Mouse (Mus musculus): ENCODE data around the gene Soat1. TPM values are rescaled to one million over a fixed set of nuclear protein-coding genes. Genes with fewer than 3 reads are reported as not detected.
"Not testable (repeated sequence)": the region's sequence is repeated elsewhere in the genome, so short reads cannot be mapped to it uniquely, and the experiment has no call there.

Gene Soat1
- polyA plus RNA-seq, 1 experiment from 2014 or later, result 12.6 TPM

GRCm38 (mm10) chr1:156422856-156423255, 51.3 kb downstream of the Soat1 start:
- H3K9ac ChIP-seq (ENCODE audit: low read depth, low read length), result no peak overlapping the region
- no peaks in the 10 kb centered on the region for H3K36me3 ChIP-seq (ENCODE audit: control insufficient read depth, insufficient read depth, low read length)
- H3K9me3 ChIP-seq (ENCODE audit: control insufficient read depth, low read length), result no peaks in the 10 kb centered on the region
- no peak overlapping the region for H3K4me2 ChIP-seq (ENCODE audit: low read length)
- no peaks in the 10 kb centered on the region; the same call in 1 of the 2 replicates for H3K4me1 ChIP-seq (ENCODE audit: control insufficient read depth, insufficient read depth, low read depth, low read length)
- no peak overlapping the region for H3K4me3 ChIP-seq (ENCODE audit: low read length)
- no peak overlapping the region for H3K27ac ChIP-seq (ENCODE audit: low read depth, low read length)
- no peaks in the 10 kb centered on the region for H3K27me3 ChIP-seq (replicated peaks; ENCODE audit: control insufficient read depth, insufficient read depth, low read length)
- ATAC-seq, result no peak
- WGBS, result 76% methylated on average over 6 of the region's 6 CpGs

GRCm38 (mm10) chr1:156420671-156421297, 53.3 kb downstream of the Soat1 start, which contains the start of gene Axdnd1:
TSS of gene Axdnd1 (minus strand) at chr1:156421159.
- ATAC-seq, result peak; percentile 97
- under 1% methylated on average over 35 of the region's 44 CpGs for WGBS
- peak within 1 kb of the TSS; percentile 89 for H3K4me2 ChIP-seq (ENCODE audit: low read length)
- no peaks in the 10 kb centered on the region for H3K9me3 ChIP-seq (ENCODE audit: control insufficient read depth, low read length)
- H3K4me3 ChIP-seq (ENCODE audit: low read length), result peak within 1 kb of the TSS; percentile 71
- peak within 1 kb of the TSS; percentile 26 for H3K27ac ChIP-seq (ENCODE audit: low read depth, low read length)
- no peaks in the 10 kb centered on the region; the same call in 1 of the 2 replicates for H3K4me1 ChIP-seq (ENCODE audit: control insufficient read depth, insufficient read depth, low read depth, low read length)
- H3K9ac ChIP-seq (ENCODE audit: low read depth, low read length), result peak within 1 kb of the TSS; percentile 67
- no peaks in the 10 kb centered on the region for H3K36me3 ChIP-seq (ENCODE audit: control insufficient read depth, insufficient read depth, low read length)
- H3K27me3 ChIP-seq (replicated peaks; ENCODE audit: control insufficient read depth, insufficient read depth, low read length), result no peaks in the 10 kb centered on the region

- H3K36me3 ChIP-seq (ENCODE audit: control insufficient read depth, insufficient read depth, low read length), result no peaks in the 10 kb centered on the region
- ATAC-seq, result no peak
- H3K27me3 ChIP-seq (replicated peaks; ENCODE audit: control insufficient read depth, insufficient read depth, low read length), result no peaks in the 10 kb centered on the region
- 60% methylated on average over 4 of the region's 4 CpGs for WGBS
- H3K27ac ChIP-seq (ENCODE audit: low read depth, low read length), result no peak overlapping the region
- no peaks in the 10 kb centered on the region for H3K9me3 ChIP-seq (ENCODE audit: control insufficient read depth, low read length)
- no peaks in the 10 kb centered on the region; the same call in 1 of the 2 replicates for H3K4me1 ChIP-seq (ENCODE audit: control insufficient read depth, insufficient read depth, low read depth, low read length)
- H3K4me2 ChIP-seq (ENCODE audit: low read length), result no peak overlapping the region
- no peak overlapping the region for H3K9ac ChIP-seq (ENCODE audit: low read depth, low read length)
- H3K4me3 ChIP-seq (ENCODE audit: low read length), result no peak overlapping the region
Observed at GRCm38 (mm10) chr1:156418170-156418569, 56.0 kb downstream of the Soat1 start.

GRCm38 (mm10) chr1:156408521-156408920, 65.6 kb downstream of the Soat1 start:
- Histone ChIP-seq H3K4me1 (ENCODE audit: control insufficient read depth, insufficient read depth, low read depth, low read length) (no peaks in the 10 kb centered on the region), H3K27ac (ENCODE audit: low read depth, low read length) (no peak overlapping the region), H3K36me3 (ENCODE audit: control insufficient read depth, insufficient read depth, low read length) (no peaks in the 10 kb centered on the region), H3K9me3 (ENCODE audit: control insufficient read depth, low read length) (no peaks in the 10 kb centered on the region), H3K27me3 (replicated peaks; ENCODE audit: control insufficient read depth, insufficient read depth, low read length) (no peaks in the 10 kb centered on the region), H3K9ac (ENCODE audit: low read depth, low read length) (no peak overlapping the region), H3K4me3 (ENCODE audit: low read length) (no peak overlapping the region), H3K4me2 (ENCODE audit: low read length) (no peak overlapping the region)
- WGBS, result 73% methylated on average over 4 of the region's 4 CpGs
- no peak for ATAC-seq

GRCm38 (mm10) chr1:156408004-156408403, 66.1 kb downstream of the Soat1 start:
- Histone ChIP-seq H3K4me3 (ENCODE audit: low read length) (no peak overlapping the region), H3K9me3 (ENCODE audit: control insufficient read depth, low read length) (no peaks in the 10 kb centered on the region), H3K27me3 (replicated peaks; ENCODE audit: control insufficient read depth, insufficient read depth, low read length) (no peaks in the 10 kb centered on the region), H3K9ac (ENCODE audit: low read depth, low read length) (no peak overlapping the region), H3K36me3 (ENCODE audit: control insufficient read depth, insufficient read depth, low read length) (no peaks in the 10 kb centered on the region), H3K4me1 (ENCODE audit: control insufficient read depth, insufficient read depth, low read depth, low read length) (no peaks in the 10 kb centered on the region), H3K4me2 (ENCODE audit: low read length) (no peak overlapping the region), H3K27ac (ENCODE audit: low read depth, low read length) (no peak overlapping the region)
- ATAC-seq, result no peak
- WGBS, result 61% methylated on average over 3 of the region's 3 CpGs

GRCm38 (mm10) chr1:156403251-156403650, 70.9 kb downstream of the Soat1 start:
- no peaks in the 10 kb centered on the region for H3K27me3 ChIP-seq (replicated peaks; ENCODE audit: control insufficient read depth, insufficient read depth, low read length)
- H3K9me3 ChIP-seq (ENCODE audit: control insufficient read depth, low read length), result no peaks in the 10 kb centered on the region
- no peak overlapping the region for H3K27ac ChIP-seq (ENCODE audit: low read depth, low read length)
- no peaks in the 10 kb centered on the region for H3K4me1 ChIP-seq (ENCODE audit: control insufficient read depth, insufficient read depth, low read depth, low read length)
- H3K36me3 ChIP-seq (ENCODE audit: control insufficient read depth, insufficient read depth, low read length), result no peaks in the 10 kb centered on the region
- whole genome bisulfite sequencing, result 48% methylated on average over 10 of the region's 10 CpGs
- H3K4me2 ChIP-seq (ENCODE audit: low read length), result no peak overlapping the region
- no peak overlapping the region for H3K4me3 ChIP-seq (ENCODE audit: low read length)
- ATAC-seq, result no peak
- no peak overlapping the region for H3K9ac ChIP-seq (ENCODE audit: low read depth, low read length)

- Histone ChIP-seq H3K9me3 (ENCODE audit: control insufficient read depth, low read length) (no peaks in the 10 kb centered on the region), H3K9ac (ENCODE audit: low read depth, low read length) (no peak overlapping the region), H3K27me3 (replicated peaks; ENCODE audit: control insufficient read depth, insufficient read depth, low read length) (no peaks in the 10 kb centered on the region), H3K4me3 (ENCODE audit: low read length) (no peak overlapping the region), H3K4me1 (ENCODE audit: control insufficient read depth, insufficient read depth, low read depth, low read length) (no peaks in the 10 kb centered on the region), H3K4me2 (ENCODE audit: low read length) (no peak overlapping the region), H3K36me3 (ENCODE audit: control insufficient read depth, insufficient read depth, low read length) (no peaks in the 10 kb centered on the region), H3K27ac (ENCODE audit: low read depth, low read length) (no peak overlapping the region)
- 60% methylated on average over 2 of the region's 2 CpGs for WGBS
- ATAC-seq, result no peak
Observed at GRCm38 (mm10) chr1:156402491-156402890, 71.6 kb downstream of the Soat1 start.

GRCm38 (mm10) chr1:156400159-156400558, 74.0 kb downstream of the Soat1 start:
- H3K36me3 ChIP-seq (ENCODE audit: control insufficient read depth, insufficient read depth, low read length); H3K27me3 ChIP-seq (replicated peaks; ENCODE audit: control insufficient read depth, insufficient read depth, low read length); ATAC-seq; H3K4me1 ChIP-seq (ENCODE audit: control insufficient read depth, insufficient read depth, low read depth, low read length); H3K27ac ChIP-seq (ENCODE audit: low read depth, low read length); H3K4me3 ChIP-seq (ENCODE audit: low read length); H3K9ac ChIP-seq (ENCODE audit: low read depth, low read length); H3K9me3 ChIP-seq (ENCODE audit: control insufficient read depth, low read length); H3K4me2 ChIP-seq (ENCODE audit: low read length): not testable (repeated sequence)
- 80% methylated on average over 3 of the region's 3 CpGs for whole genome bisulfite sequencing

GRCm38 (mm10) chr1:156393148-156393547, 81.0 kb downstream of the Soat1 start:
- H3K36me3 ChIP-seq (ENCODE audit: control insufficient read depth, insufficient read depth, low read length), result no peaks in the 10 kb centered on the region
- WGBS, result 87% methylated on average over 4 of the region's 4 CpGs
- H3K9me3 ChIP-seq (ENCODE audit: control insufficient read depth, low read length), result no peaks in the 10 kb centered on the region
- no peak overlapping the region for H3K27ac ChIP-seq (ENCODE audit: low read depth, low read length)
- no peak overlapping the region for H3K9ac ChIP-seq (ENCODE audit: low read depth, low read length)
- H3K4me2 ChIP-seq (ENCODE audit: low read length), result no peak overlapping the region
- H3K4me1 ChIP-seq (ENCODE audit: control insufficient read depth, insufficient read depth, low read depth, low read length), result no peaks in the 10 kb centered on the region
- ATAC-seq, result no peak
- no peaks in the 10 kb centered on the region for H3K27me3 ChIP-seq (replicated peaks; ENCODE audit: control insufficient read depth, insufficient read depth, low read length)
- no peak overlapping the region for H3K4me3 ChIP-seq (ENCODE audit: low read length)
